Mouse (Mus musculus) cerebellum, postnatal 10 days (tissue): ENCODE results near the gene B830017H08Rik.

ENCODE experiments used
- DNase-seq, 2 experiments: peaks; one replicate each; pipeline ENCODE4 v3.0.0; 2021; ENCODE audit warnings: mixed read lengths in 2 of 2

Gene B830017H08Rik

GRCm38 (mm10) chr16:17851860-17852259, 18.9 kb downstream of the B830017H08Rik start:
- peak; percentile 92 to 93 for DNase-seq

GRCm38 (mm10) chr16:17853263-17853662, 20.3 kb downstream of the B830017H08Rik start:
- no peak for DNase-seq

GRCm38 (mm10) chr16:17857157-17857556, 24.2 kb downstream of the B830017H08Rik start:
- no peak for DNase-seq

GRCm38 (mm10) chr16:17858592-17858991, 25.7 kb downstream of the B830017H08Rik start:
- DNase-seq: peak; percentile 59 to 64

- DNase-seq: no peak
These were observed 32.4 kb downstream of the B830017H08Rik start for GRCm38 (mm10) chr16:17865293-17865692.

GRCm38 (mm10) chr16:17865770-17866169, 32.8 kb downstream of the B830017H08Rik start:
- peak in 1 of 2 experiments; percentile 23 for DNase-seq

- no peak for DNase-seq
These were observed 38.3 kb downstream of the B830017H08Rik start for GRCm38 (mm10) chr16:17871248-17871647.

GRCm38 (mm10) chr16:17872995-17873394, 40.1 kb downstream of the B830017H08Rik start:
- no peak for DNase-seq

- no peak for DNase-seq
These were observed 42.3 kb downstream of the B830017H08Rik start for GRCm38 (mm10) chr16:17875174-17875573.

GRCm38 (mm10) chr16:17876096-17876495, 43.2 kb downstream of the B830017H08Rik start:
- DNase-seq: no peak

GRCm38 (mm10) chr16:17879571-17879970, 46.6 kb downstream of the B830017H08Rik start:
- no peak for DNase-seq

- no peak for DNase-seq
These were observed 49.3 kb downstream of the B830017H08Rik start for GRCm38 (mm10) chr16:17882196-17882595.

- no peak for DNase-seq
These were observed 51.2 kb downstream of the B830017H08Rik start for GRCm38 (mm10) chr16:17884116-17884515.
